Mouse (Mus musculus): Measurements from ENCODE around the gene Efcab11.
A peak's percentile ranks its signal among the peaks of the same experiment; 100 is the strongest.
"Not testable (repeated sequence)": the region's sequence is repeated elsewhere in the genome, so short reads cannot be mapped to it uniquely, and the experiment has no call there.

Gene Efcab11

GRCm38 (mm10) chr12:99873443-99873842, 10.8 kb downstream of the Efcab11 start:
- DNase-seq = no peak

- DNase-seq = no peak
Observed at GRCm38 (mm10) chr12:99868821-99869220, 15.4 kb downstream of the Efcab11 start.

- no peak for DNase-seq
Observed at GRCm38 (mm10) chr12:99864613-99865012, 19.6 kb downstream of the Efcab11 start.

GRCm38 (mm10) chr12:99860981-99861380, 23.3 kb downstream of the Efcab11 start:
- DNase-seq = no peak

- no peak for DNase-seq
Observed at GRCm38 (mm10) chr12:99859391-99860100, 24.7 kb downstream of the Efcab11 start.

GRCm38 (mm10) chr12:99858664-99859063, 25.6 kb downstream of the Efcab11 start:
- no peak for DNase-seq

- DNase-seq = no peak
Observed at GRCm38 (mm10) chr12:99856011-99856410, 28.2 kb downstream of the Efcab11 start.

GRCm38 (mm10) chr12:99853323-99854258, 30.6 kb downstream of the Efcab11 start:
- DNase-seq = no peak

- DNase-seq = no peak
Observed at GRCm38 (mm10) chr12:99849996-99850395, 34.2 kb downstream of the Efcab11 start.

- no peak for DNase-seq
Observed at GRCm38 (mm10) chr12:99844951-99845350, 39.3 kb downstream of the Efcab11 start.

GRCm38 (mm10) chr12:99838703-99839102, 45.5 kb downstream of the Efcab11 start:
- DNase-seq = peak; percentile 36

- DNase-seq = no peak
Observed at GRCm38 (mm10) chr12:99838109-99838508, 46.1 kb downstream of the Efcab11 start.

- DNase-seq = no peak
Observed at GRCm38 (mm10) chr12:99837528-99837927, 46.7 kb downstream of the Efcab11 start.

GRCm38 (mm10) chr12:99836404-99837131, 47.7 kb downstream of the Efcab11 start:
- no peak for DNase-seq

GRCm38 (mm10) chr12:99833476-99833875, 50.8 kb downstream of the Efcab11 start:
- no peak for DNase-seq

GRCm38 (mm10) chr12:99822591-99822990, 61.6 kb downstream of the Efcab11 start:
- DNase-seq = no peak

- DNase-seq = peak; percentile 50
Observed at GRCm38 (mm10) chr12:99821309-99821934, 62.8 kb downstream of the Efcab11 start.

GRCm38 (mm10) chr12:99819186-99819974, 64.9 kb downstream of the Efcab11 start:
- no peak for DNase-seq

GRCm38 (mm10) chr12:99818006-99818405, 66.2 kb downstream of the Efcab11 start:
- not testable (repeated sequence) for DNase-seq

- no peak for DNase-seq
Observed at GRCm38 (mm10) chr12:99815244-99815643, 69.0 kb downstream of the Efcab11 start.

- no peak for DNase-seq
Observed at GRCm38 (mm10) chr12:99807891-99808290, 76.3 kb downstream of the Efcab11 start.

- DNase-seq = not testable (repeated sequence)
Observed at GRCm38 (mm10) chr12:99806741-99807140, 77.5 kb downstream of the Efcab11 start.

Data from thymus, postnatal 4 days (tissue).